Mouse (Mus musculus): ENCODE measurements around the gene Arl6ip5. TPM values are rescaled to one million over a fixed set of nuclear protein-coding genes. Genes with fewer than 3 reads are reported as not detected.
A peak's percentile ranks its signal among the peaks of the same experiment; 100 is the strongest.
"Not testable (repeated sequence)": the region's sequence is repeated elsewhere in the genome, so short reads cannot be mapped to it uniquely, and the experiment has no call there.

Arl6ip5 gene
- polyA plus RNA-seq, 1 experiment from 2014 or later: 40.0 TPM

DNA sequence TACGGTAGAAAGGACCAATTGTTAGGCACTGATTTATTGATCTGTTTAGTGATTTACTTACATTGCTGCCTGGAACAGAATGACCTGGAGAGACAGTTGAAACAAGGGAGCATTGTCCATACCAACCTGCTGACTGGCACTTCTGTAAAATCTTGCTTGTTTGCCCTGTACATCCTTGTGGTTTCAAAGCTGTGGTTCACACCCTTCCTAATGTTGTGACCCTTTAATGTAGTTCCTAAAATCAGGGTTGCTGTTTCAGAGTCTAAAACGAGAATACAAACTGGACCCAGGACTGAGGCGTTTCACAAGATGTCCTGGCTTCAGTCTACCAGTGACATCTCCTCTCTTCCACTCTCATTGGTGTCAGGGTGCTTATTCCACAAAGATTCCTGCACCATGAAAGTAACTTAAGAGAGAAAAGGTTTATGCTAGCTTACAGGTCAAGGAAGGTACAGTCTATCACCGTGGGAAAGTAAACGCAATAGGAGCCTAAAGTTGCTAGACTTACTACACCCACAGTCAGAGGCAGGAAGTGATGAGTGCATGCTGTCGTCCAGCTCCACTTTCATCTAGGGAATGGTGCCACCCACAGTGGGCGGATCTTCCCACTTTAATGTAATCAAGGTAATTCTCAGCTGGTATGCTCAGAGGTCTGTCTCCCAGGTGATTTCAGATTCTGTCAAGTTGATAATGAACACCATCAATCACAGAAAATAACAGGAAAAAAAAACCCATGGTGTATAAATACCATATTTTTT lies 24.6 kb downstream of the Arl6ip5 start:
- no peak for DNase-seq (ENCODE audit: extremely low spot score, low spot score)
- Histone ChIP-seq H3K36me3 (replicated peaks) (peaks cover 28% of the 10 kb centered on the region), H3K4me1 (no peaks in the 10 kb centered on the region), H3K27ac (no peak overlapping the region), H3K9me3 (peaks cover 5% of the 10 kb centered on the region; the same call in 1 of the 2 replicates), H3K27me3 (ENCODE audit: poor library complexity, severe bottlenecking) (no peaks in the 10 kb centered on the region), H3K4me3 (no peak overlapping the region)
- 93% methylated on average over 7 of the region's 7 CpGs for WGBS

DNA sequence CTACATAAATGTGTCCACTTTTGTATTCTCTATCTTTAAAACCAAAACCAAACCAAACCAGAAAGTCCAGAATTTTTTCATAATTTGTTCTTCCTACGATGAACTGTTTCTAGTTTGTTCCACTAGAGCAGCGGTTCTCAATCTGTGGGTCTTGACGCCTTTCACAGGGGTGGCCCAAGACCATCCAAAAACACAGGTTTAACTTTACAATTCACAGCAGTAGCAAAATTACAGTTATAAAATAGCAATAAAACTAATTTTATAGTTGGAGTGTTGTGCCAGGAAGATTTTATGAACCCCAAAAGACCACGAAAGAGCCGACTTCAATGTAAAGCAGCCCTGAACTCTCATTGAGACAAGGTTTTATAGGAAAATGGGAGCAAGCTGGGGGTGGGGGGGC lies 25.6 kb downstream of the Arl6ip5 start:
- WGBS: 96% methylated on average over 5 of the region's 5 CpGs
- Histone ChIP-seq H3K4me3 (no peak overlapping the region), H3K27ac (no peak overlapping the region), H3K9me3 (peaks cover 5% of the 10 kb centered on the region; the same call in 1 of the 2 replicates), H3K27me3 (ENCODE audit: poor library complexity, severe bottlenecking) (no peaks in the 10 kb centered on the region), H3K36me3 (replicated peaks) (peaks cover 20% of the 10 kb centered on the region), H3K4me1 (no peaks in the 10 kb centered on the region)
- DNase-seq (ENCODE audit: extremely low spot score, low spot score): no peak

- Histone ChIP-seq H3K9me3 (peaks cover 5% of the 10 kb centered on the region; the same call in 1 of the 2 replicates), H3K27ac (no peak overlapping the region), H3K36me3 (replicated peaks) (peaks cover 7% of the 10 kb centered on the region; the same call in 1 of the 2 replicates), H3K27me3 (ENCODE audit: poor library complexity, severe bottlenecking) (no peaks in the 10 kb centered on the region), H3K4me3 (no peak overlapping the region), H3K4me1 (no peaks in the 10 kb centered on the region)
- WGBS: 93% methylated on average over 6 of the region's 6 CpGs
- no peak for DNase-seq (ENCODE audit: extremely low spot score, low spot score)
Observed at GRCm38 (mm10) chr6:97239360-97239759, 28.9 kb downstream of the Arl6ip5 start.

DNA sequence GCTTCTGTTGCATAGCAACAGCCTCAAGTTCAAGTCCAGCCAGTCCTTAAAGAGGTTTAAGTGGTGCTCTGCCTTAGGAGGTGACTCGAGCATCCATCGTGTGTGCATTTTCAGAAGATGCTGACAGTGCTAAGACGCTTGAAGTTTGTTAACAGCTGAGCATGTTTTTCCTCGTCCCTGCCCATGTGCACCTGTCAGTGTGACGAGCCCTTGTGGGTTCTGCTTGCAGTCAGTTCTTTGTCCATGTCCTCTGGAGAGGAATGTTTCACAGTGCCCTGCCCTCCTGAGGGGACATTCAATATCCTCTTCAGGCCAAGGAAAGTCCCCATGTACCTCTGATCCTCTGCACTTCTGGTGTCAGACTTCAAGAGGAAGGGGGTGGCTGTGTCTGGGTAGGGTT lies 29.6 kb downstream of the Arl6ip5 start:
- no peak overlapping the region for H3K27ac ChIP-seq
- peaks cover 5% of the 10 kb centered on the region; the same call in 1 of the 2 replicates for H3K9me3 ChIP-seq
- H3K36me3 ChIP-seq (replicated peaks): peaks cover 3% of the 10 kb centered on the region; the same call in 1 of the 2 replicates
- H3K27me3 ChIP-seq (ENCODE audit: poor library complexity, severe bottlenecking): no peaks in the 10 kb centered on the region
- H3K4me3 ChIP-seq: no peak overlapping the region
- no peaks in the 10 kb centered on the region for H3K4me1 ChIP-seq
- 83% methylated on average over 5 of the region's 5 CpGs for WGBS
- no peak for DNase-seq (ENCODE audit: extremely low spot score, low spot score)

DNA sequence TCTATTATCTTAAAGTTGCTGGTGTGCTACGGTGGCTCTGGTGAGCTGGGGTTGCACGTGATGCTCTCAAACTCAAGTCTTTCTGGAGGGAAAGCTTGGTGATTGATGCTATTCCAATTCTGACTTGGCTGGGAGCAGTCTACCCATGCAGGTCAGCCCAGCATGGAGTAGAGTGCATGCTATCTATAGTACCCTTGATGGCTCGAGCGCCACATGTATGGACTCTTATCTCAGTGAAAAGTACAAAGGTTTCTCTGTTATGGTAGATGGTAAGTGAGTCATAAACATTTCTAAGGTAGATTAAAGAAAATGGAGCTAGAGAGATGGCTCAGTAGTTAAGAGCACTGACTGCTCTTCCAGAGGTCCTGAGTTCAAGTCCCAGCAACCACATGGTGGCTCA lies 32.0 kb downstream of the Arl6ip5 start:
- Histone ChIP-seq H3K27ac (no peak overlapping the region), H3K36me3 (replicated peaks) (no peaks in the 10 kb centered on the region), H3K9me3 (peaks cover 5% of the 10 kb centered on the region; the same call in 1 of the 2 replicates), H3K27me3 (ENCODE audit: poor library complexity, severe bottlenecking) (no peaks in the 10 kb centered on the region), H3K4me3 (no peak overlapping the region), H3K4me1 (no peaks in the 10 kb centered on the region)
- WGBS: 91% methylated on average over 4 of the region's 4 CpGs
- DNase-seq (ENCODE audit: extremely low spot score, low spot score): no peak

- no peak for DNase-seq (ENCODE audit: extremely low spot score, low spot score)
- no peak overlapping the region for H3K4me3 ChIP-seq
- no peak overlapping the region for H3K27ac ChIP-seq
- H3K9me3 ChIP-seq: no peaks in the 10 kb centered on the region
- H3K36me3 ChIP-seq (replicated peaks): no peaks in the 10 kb centered on the region
- no peaks in the 10 kb centered on the region for H3K27me3 ChIP-seq (ENCODE audit: poor library complexity, severe bottlenecking)
- H3K4me1 ChIP-seq: no peaks in the 10 kb centered on the region
Observed at GRCm38 (mm10) chr6:97245200-97245599, 34.7 kb downstream of the Arl6ip5 start.

- H3K4me3 ChIP-seq: no peak overlapping the region
- no peak overlapping the region for H3K27ac ChIP-seq
- H3K4me1 ChIP-seq: no peaks in the 10 kb centered on the region
- peak; percentile 24 for DNase-seq (ENCODE audit: extremely low spot score, low spot score)
- H3K27me3 ChIP-seq (ENCODE audit: poor library complexity, severe bottlenecking): no peaks in the 10 kb centered on the region
- 57% methylated on average over 6 of the region's 6 CpGs for WGBS
- H3K9me3 ChIP-seq: no peaks in the 10 kb centered on the region
- H3K36me3 ChIP-seq (replicated peaks): no peaks in the 10 kb centered on the region
Observed at GRCm38 (mm10) chr6:97250966-97251365, 40.5 kb downstream of the Arl6ip5 start.

DNA sequence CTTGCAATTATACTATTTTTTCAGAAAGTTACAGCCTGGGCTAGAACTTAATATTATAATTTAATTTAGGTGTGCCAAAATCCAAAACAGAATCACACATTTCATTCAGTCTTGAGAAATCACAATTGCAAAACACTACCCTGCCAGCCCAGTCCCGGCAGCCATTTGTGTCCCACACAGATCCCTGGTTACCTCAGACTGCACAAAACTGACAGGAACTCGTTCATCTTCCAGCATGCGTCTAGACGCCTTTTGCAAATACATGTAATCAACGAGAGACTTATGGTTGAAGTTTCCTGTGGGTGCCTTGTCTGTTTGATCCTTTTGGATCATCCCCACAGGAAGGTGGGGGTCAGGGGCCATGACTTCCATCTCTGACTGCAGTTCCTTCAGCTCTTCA lies 41.6 kb downstream of the Arl6ip5 start:
- WGBS: 81% methylated on average over 5 of the region's 5 CpGs
- Histone ChIP-seq H3K4me3 (no peak overlapping the region), H3K9me3 (no peaks in the 10 kb centered on the region), H3K27ac (no peak overlapping the region), H3K36me3 (replicated peaks) (no peaks in the 10 kb centered on the region), H3K4me1 (no peaks in the 10 kb centered on the region), H3K27me3 (ENCODE audit: poor library complexity, severe bottlenecking) (no peaks in the 10 kb centered on the region)
- no peak for DNase-seq (ENCODE audit: extremely low spot score, low spot score)

GRCm38 (mm10) chr6:97252711-97253221 lies 42.3 kb downstream of the Arl6ip5 start, which contains the start of gene Lmod3:
Lmod3 (minus strand) TSS chr6:97252759.
- Histone ChIP-seq H3K9me3 (no peaks in the 10 kb centered on the region), H3K27ac (no peak within 1 kb of the TSS), H3K36me3 (replicated peaks) (no peaks in the 10 kb centered on the region), H3K4me3 (no peak within 1 kb of the TSS), H3K27me3 (ENCODE audit: poor library complexity, severe bottlenecking) (no peaks in the 10 kb centered on the region), H3K4me1 (no peaks in the 10 kb centered on the region)
- no peak for DNase-seq (ENCODE audit: extremely low spot score, low spot score)
- 36% methylated on average over 9 of the region's 9 CpGs for WGBS

DNA sequence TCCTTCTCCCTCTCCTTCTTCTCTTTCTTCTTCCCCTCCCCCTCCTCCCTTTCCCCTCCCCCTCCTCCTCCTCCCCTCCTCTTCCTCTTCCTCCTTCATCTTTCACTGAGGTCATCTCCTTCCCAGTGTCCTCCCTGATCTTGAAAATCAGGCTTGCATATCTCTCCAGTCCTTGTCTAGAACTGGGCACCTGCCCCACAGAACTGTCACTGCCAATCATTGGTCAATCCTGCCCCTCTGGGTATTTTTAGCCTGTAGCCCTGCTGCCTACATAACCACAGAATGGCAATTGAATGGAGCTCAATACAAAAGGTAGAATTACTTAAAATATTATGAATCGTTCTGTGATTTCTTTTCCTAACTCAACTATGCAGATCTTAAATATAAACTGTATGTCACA lies 48.0 kb downstream of the Arl6ip5 start:
- no peak overlapping the region for H3K27ac ChIP-seq
- no peaks in the 10 kb centered on the region for H3K9me3 ChIP-seq
- no peak overlapping the region for H3K4me3 ChIP-seq
- no peak for DNase-seq (ENCODE audit: extremely low spot score, low spot score)
- no peaks in the 10 kb centered on the region for H3K36me3 ChIP-seq (replicated peaks)
- WGBS: 88% methylated on average over 1 of the region's 1 CpGs
- no peaks in the 10 kb centered on the region for H3K27me3 ChIP-seq (ENCODE audit: poor library complexity, severe bottlenecking)
- no peaks in the 10 kb centered on the region for H3K4me1 ChIP-seq

- DNase-seq (ENCODE audit: extremely low spot score, low spot score); H3K27ac ChIP-seq; H3K36me3 ChIP-seq (replicated peaks); H3K4me1 ChIP-seq; H3K27me3 ChIP-seq (ENCODE audit: poor library complexity, severe bottlenecking); H3K9me3 ChIP-seq; H3K4me3 ChIP-seq: not testable (repeated sequence)
- 94% methylated on average over 2 of the region's 2 CpGs for WGBS
Observed at GRCm38 (mm10) chr6:97259926-97260325, 49.4 kb downstream of the Arl6ip5 start.

DNA sequence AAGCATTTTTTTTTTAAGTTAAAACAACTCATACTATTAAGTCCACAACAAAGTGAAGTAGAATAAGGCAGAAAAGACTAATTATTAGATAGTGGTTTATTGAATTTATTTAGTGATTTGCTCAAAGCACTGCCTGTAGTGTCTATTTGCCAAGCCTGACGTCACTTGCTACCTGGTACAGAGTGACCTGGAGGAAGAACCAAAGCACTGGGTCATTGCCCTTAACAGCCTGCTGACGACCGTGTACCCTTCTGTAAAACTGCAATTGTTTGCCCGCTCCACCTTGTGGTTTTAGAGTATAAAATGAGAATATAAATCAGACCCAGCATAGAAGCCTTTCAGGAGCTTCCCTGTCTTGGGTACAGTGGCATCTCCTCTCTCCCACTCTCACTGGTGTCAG lies 51.7 kb downstream of the Arl6ip5 start:
- 80% methylated on average over 4 of the region's 4 CpGs for WGBS
- Histone ChIP-seq H3K4me3 (no peak overlapping the region), H3K27me3 (ENCODE audit: poor library complexity, severe bottlenecking) (no peaks in the 10 kb centered on the region), H3K4me1 (no peaks in the 10 kb centered on the region), H3K36me3 (replicated peaks) (no peaks in the 10 kb centered on the region), H3K9me3 (no peaks in the 10 kb centered on the region), H3K27ac (no peak overlapping the region)
- DNase-seq (ENCODE audit: extremely low spot score, low spot score): no peak

- not testable (repeated sequence) for H3K9me3 ChIP-seq; H3K4me3 ChIP-seq; H3K27me3 ChIP-seq (ENCODE audit: poor library complexity, severe bottlenecking); H3K36me3 ChIP-seq (replicated peaks); H3K27ac ChIP-seq; DNase-seq (ENCODE audit: extremely low spot score, low spot score); H3K4me1 ChIP-seq
Observed at GRCm38 (mm10) chr6:97263750-97264149, 53.3 kb downstream of the Arl6ip5 start.

Measured in forebrain, embryonic 10.5 days (tissue).